Mouse (Mus musculus): Measurements from ENCODE around the gene Plppr4. TPM values are rescaled to one million over a fixed set of nuclear protein-coding genes. Genes with fewer than 3 reads are reported as not detected.

Plppr4 gene
- polyA plus RNA-seq, 1 experiment from 2014 or later: 5.9 TPM

DNA sequence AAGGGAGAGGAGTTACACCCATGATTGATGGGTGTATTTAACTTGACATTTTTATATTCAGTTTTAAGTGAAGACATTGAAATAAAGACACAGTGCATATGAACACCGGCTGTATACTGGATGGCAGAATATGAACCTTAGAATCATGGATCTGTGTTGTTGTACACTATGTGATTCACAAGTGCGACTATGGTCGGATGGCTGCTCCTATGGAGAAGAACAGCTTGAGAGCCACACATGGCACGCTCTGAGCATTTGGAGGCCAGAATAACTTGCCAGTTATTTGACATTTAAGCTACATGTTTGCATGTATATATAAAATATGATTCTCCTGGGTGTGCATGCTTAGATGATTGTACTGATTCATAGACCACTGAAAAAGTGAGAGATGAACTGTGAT, 53.1 kb downstream of the Plppr4 start:
- 90% methylated on average over 4 of the region's 4 CpGs for WGBS
- Histone ChIP-seq H3K27ac (ENCODE audit: low read depth, low read length) (no peak overlapping the region), H3K4me3 (ENCODE audit: low read depth, low read length) (no peak overlapping the region), H3K27me3 (replicated peaks; ENCODE audit: control insufficient read depth, insufficient read depth, low read length) (no peaks in the 10 kb centered on the region), H3K4me1 (ENCODE audit: control insufficient read depth, insufficient read depth, low read length) (no peaks in the 10 kb centered on the region), H3K4me2 (ENCODE audit: low read length) (no peak overlapping the region), H3K9me3 (replicated peaks; ENCODE audit: control insufficient read depth, low read length) (no peaks in the 10 kb centered on the region), H3K9ac (ENCODE audit: low read length) (no peak overlapping the region), H3K36me3 (ENCODE audit: control insufficient read depth, insufficient read depth, low read length) (no peaks in the 10 kb centered on the region)
- ATAC-seq: no peak
- no peak for DNase-seq (ENCODE audit: low spot score)

DNA sequence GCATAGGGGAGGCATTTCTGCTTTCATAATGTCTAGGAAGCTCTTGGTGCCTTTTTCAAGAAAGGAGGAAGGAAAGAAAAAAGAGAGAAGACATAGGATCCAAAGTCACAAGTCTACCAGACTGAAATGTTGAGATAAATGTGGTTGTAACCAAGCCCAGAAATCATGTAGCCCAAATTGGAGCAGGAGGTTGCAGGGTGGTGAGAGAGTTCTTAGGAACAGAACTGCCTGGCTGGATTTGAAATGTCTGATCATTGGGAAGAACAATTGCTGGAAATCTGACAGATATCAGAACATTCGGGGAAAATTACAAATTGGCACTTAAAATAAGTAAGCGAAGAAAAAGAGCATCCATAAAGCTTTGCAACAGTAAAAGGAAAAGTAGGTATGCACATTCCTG, 56.6 kb downstream of the Plppr4 start:
- Histone ChIP-seq H3K4me1 (ENCODE audit: control insufficient read depth, insufficient read depth, low read length) (no peaks in the 10 kb centered on the region), H3K4me3 (ENCODE audit: low read depth, low read length) (no peak overlapping the region), H3K4me2 (ENCODE audit: low read length) (no peak overlapping the region), H3K9me3 (replicated peaks; ENCODE audit: control insufficient read depth, low read length) (no peaks in the 10 kb centered on the region), H3K27ac (ENCODE audit: low read depth, low read length) (no peak overlapping the region), H3K27me3 (replicated peaks; ENCODE audit: control insufficient read depth, insufficient read depth, low read length) (no peaks in the 10 kb centered on the region), H3K9ac (ENCODE audit: low read length) (no peak overlapping the region), H3K36me3 (ENCODE audit: control insufficient read depth, insufficient read depth, low read length) (no peaks in the 10 kb centered on the region)
- DNase-seq (ENCODE audit: low spot score) (no peak), ATAC-seq (no peak)
- 86% methylated on average over 2 of the region's 2 CpGs for WGBS

DNA sequence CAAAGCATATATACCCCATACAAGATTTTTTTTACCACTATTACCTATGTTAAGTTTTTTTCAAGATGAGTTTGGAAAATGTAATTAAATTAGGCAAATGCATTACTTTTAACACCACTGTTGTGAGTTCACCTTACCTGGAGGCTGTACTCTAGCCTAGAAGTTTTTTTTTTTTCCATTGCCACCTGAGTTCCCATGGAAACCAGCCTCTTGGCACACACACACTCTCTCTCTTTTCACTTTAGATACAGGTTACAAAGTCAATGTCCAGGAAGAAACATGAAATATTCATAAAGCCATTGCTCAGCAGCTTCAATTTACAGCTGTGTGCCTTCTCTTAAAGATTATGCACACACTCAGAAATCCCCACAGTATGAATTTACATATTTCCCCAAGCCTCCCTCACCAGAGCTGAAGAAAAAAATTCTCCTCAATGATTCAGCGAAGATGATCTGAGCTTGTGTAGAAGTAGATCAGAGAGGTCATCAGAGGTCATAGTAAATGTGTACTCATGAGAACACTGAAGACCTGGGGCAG, 59.9 kb downstream of the Plppr4 start:
- Histone ChIP-seq H3K4me3 (ENCODE audit: low read depth, low read length) (no peak overlapping the region), H3K4me2 (ENCODE audit: low read length) (no peak overlapping the region), H3K27ac (ENCODE audit: low read depth, low read length) (no peak overlapping the region), H3K9ac (ENCODE audit: low read length) (no peak overlapping the region), H3K9me3 (replicated peaks; ENCODE audit: control insufficient read depth, low read length) (no peaks in the 10 kb centered on the region), H3K4me1 (ENCODE audit: control insufficient read depth, insufficient read depth, low read length) (no peaks in the 10 kb centered on the region), H3K36me3 (ENCODE audit: control insufficient read depth, insufficient read depth, low read length) (no peaks in the 10 kb centered on the region), H3K27me3 (replicated peaks; ENCODE audit: control insufficient read depth, insufficient read depth, low read length) (no peaks in the 10 kb centered on the region)
- 88% methylated on average over 1 of the region's 1 CpGs for WGBS
- ATAC-seq (no peak), DNase-seq (ENCODE audit: low spot score) (no peak)

GRCm38 (mm10) chr3:117297735-117298134, 62.9 kb downstream of the Plppr4 start:
- no peak overlapping the region for H3K9ac ChIP-seq (ENCODE audit: low read length)
- ATAC-seq (no peak), DNase-seq (ENCODE audit: low spot score) (no peak)
- H3K27me3 ChIP-seq (replicated peaks; ENCODE audit: control insufficient read depth, insufficient read depth, low read length): no peaks in the 10 kb centered on the region
- no peak overlapping the region for H3K27ac ChIP-seq (ENCODE audit: low read depth, low read length)
- H3K4me1 ChIP-seq (ENCODE audit: control insufficient read depth, insufficient read depth, low read length): no peaks in the 10 kb centered on the region
- H3K9me3 ChIP-seq (replicated peaks; ENCODE audit: control insufficient read depth, low read length): no peaks in the 10 kb centered on the region
- H3K36me3 ChIP-seq (ENCODE audit: control insufficient read depth, insufficient read depth, low read length): no peaks in the 10 kb centered on the region
- no peak overlapping the region for H3K4me2 ChIP-seq (ENCODE audit: low read length)
- no peak overlapping the region for H3K4me3 ChIP-seq (ENCODE audit: low read depth, low read length)
- WGBS: 89% methylated on average over 1 of the region's 1 CpGs

DNA sequence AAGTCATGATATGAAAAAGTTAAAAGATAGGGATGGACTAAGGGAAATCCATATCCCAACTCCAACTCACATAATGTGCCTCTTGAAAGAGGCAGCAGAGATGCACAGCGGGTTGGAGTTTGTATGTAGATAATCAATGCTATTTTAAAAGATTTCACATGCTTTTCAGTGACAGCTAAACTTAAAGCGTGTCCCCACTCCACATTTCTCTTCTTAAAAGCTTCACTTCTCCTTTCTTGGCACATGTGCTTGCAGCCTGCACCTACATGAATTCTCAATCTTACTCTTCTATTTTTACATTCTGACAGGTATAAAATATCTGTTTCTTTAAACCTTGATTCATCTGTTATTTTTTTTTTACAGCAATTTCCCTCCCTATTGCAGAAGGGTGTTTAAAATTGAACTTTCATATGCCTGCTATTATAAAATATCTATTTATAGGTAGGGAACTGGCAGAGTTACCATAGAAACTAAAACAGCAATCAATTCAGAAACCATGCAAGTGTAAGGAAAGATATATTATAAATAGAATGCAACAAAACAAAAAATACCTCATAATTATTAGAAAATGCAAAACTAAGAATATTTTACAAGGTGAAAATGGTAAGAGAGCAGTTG, 66.3 kb downstream of the Plppr4 start:
- 93% methylated on average over 2 of the region's 2 CpGs for WGBS
- Histone ChIP-seq H3K4me3 (ENCODE audit: low read depth, low read length) (no peak overlapping the region), H3K9me3 (replicated peaks; ENCODE audit: control insufficient read depth, low read length) (no peaks in the 10 kb centered on the region), H3K9ac (ENCODE audit: low read length) (no peak overlapping the region), H3K4me2 (ENCODE audit: low read length) (no peak overlapping the region), H3K27ac (ENCODE audit: low read depth, low read length) (no peak overlapping the region), H3K4me1 (ENCODE audit: control insufficient read depth, insufficient read depth, low read length) (no peaks in the 10 kb centered on the region), H3K36me3 (ENCODE audit: control insufficient read depth, insufficient read depth, low read length) (no peaks in the 10 kb centered on the region), H3K27me3 (replicated peaks; ENCODE audit: control insufficient read depth, insufficient read depth, low read length) (no peaks in the 10 kb centered on the region)
- ATAC-seq (no peak), DNase-seq (ENCODE audit: low spot score) (no peak)

Small RNA genes lying within 50 kb of the gene (microRNA-seq; reads per million reads assigned to microRNA genes)
- gene Gm22408: not detected

Other genes starting within 250 kb of the Plppr4 start
- 4.4 and 6.7 TPM in 2 replicates for gene Plppr5, start 214.0 kb upstream of the Plppr4 start, polyA plus RNA-seq (2014; fragmentation: Nextera tagmentation; extraction: Ambion mirVana)